Mouse (Mus musculus) adrenal gland, postnatal 10 days (tissue): Measurements from ENCODE around the gene Rras. TPM values are rescaled to one million over a fixed set of nuclear protein-coding genes. Genes with fewer than 3 reads are reported as not detected.

Experiments used
- DNase-seq: peaks from one replicate; pipeline ENCODE4 v3.0.0; 2021; ENCODE audit warnings: mixed read lengths
- microRNA-seq: library from miRNA; unstranded; fragments of <30 nt; microRNA quantifications from one replicate; pipeline ENCODE4 v1.2.0, GENCODE M21; 2021
- total RNA-seq, 2 experiments: library from RNA; stranded (reverse); gene quantifications; 2 replicates each; pipeline ENCODE4 v1.2.3; 2021

The Rras gene
- total RNA-seq, 2 experiments from 2014 or later, result 57.6 to 60.2 TPM

GRCm38 (mm10) chr7:45053117-45053930, 35.6 kb downstream of the Rras start:
- peak; percentile 83 for DNase-seq

GRCm38 (mm10) chr7:45053931-45054510, 36.3 kb downstream of the Rras start:
- peak; percentile 96 for DNase-seq

DNA sequence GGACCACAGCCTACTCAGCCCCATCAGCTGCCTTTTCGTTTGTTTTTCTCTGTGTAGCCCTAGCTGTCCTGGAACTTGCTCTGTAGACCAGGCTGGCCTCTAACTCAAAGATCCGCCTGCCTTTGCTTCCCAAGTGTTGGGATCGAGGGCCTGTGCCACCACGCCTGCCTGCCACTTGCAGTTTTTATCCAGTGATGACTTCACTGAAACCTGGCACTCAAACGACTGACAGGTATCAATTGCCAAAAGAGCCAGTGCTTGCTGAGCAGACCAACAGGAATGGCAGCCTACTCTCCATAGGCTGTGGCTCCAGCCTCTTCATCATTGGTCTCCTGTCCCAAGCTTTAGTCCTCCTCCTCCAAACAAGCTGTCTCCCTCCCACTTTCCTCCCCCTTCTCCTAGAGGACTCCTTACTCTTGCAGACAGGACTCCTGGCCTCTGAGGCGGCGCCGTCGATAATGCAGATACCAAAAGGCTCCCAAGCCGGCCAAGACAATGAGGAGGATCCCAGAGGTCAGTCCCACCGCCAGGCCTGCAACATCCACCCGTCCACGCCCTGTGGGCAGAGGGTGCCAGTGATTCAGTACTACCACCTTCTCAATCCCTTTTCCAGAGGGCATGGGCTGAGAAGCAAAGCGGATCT, 38.7 kb downstream of the Rras start:
- DNase-seq, result no peak

GRCm38 (mm10) chr7:45056972-45057348, 39.2 kb downstream of the Rras start:
- no peak for DNase-seq

- no peak for DNase-seq
These were observed 41.1 kb downstream of the Rras start for GRCm38 (mm10) chr7:45058607-45059571.

DNA sequence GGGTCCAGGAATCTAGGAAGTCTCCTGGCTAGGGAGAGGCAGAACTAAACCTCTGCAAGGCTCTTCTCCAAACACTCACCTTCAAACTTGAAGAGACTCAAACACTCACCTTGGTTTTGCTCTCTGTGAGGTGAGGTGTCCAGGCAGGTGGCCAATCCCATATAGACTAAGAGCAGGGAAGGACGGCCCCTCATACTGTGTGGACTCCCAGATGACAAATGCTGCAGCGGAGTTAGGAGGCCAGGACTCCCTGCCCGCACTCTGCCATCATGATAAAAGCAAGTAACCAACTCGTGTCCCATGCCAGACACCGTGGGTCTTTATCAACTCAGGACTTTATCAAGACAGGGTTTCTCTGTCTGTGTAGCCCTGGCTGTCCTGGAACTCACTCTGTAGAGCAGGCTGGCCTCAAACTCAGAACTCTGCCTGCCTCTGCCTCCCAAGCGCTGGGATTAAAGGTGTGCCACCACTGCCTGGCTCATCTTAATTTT, 42.9 kb downstream of the Rras start:
- DNase-seq, result no peak

DNA sequence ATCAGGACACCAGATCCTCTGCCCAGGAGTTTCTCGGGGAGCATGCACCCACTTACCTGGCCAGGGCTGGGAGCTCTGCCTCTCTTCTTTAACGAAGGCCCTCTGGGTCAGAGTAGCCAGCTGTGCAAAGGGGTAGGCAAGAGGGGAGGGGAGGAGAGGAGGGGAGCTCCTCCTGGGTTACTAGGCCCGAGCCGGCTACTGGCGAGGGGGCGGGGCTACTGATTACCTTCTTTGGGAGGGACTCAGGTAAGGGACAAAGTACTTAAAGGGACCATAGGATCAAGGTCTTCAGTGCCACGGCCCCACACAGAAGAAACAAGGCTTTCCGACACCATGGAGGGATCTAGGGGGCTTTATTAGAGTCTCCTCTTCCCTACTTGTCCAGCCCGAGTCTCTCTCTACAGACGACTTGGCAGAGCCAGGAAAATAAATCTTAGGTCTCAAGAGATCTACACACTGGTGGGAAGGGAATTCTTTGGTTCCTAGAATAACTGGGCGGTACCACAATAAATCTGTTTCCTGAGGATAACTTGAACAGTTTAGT, 43.8 kb downstream of the Rras start:
- DNase-seq, result no peak

DNA sequence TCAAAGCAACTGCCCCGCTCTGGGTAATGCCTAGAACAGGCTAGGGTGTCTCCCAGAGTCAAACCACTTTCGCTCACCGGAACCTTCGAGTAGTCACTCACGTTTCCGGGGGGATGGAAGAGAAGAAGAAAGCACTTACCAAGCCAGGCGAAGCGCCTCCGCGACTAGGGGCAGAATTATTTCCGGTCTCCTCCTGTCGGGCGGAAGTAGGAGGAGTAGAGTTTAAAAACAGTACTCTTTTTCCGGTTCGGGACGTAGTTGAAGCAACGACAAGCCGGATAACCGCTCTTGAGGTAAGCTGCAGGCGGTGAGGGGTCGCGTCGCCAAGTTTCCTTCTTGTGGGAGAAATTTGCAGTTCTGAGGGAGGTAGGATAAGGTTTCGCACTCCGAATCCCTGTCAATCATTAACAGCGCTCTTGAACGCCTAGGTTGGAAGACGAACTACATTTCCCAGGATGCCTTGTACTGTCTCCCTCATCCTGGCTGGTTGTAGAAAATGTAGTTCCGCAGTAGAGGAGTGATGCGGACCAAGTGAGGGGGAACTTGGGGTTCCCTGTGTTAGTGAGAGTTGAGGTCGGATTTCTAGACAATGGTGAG, 44.6 kb downstream of the Rras start, which contains the start of the genes Nosip and Prrg2:
Gene Nosip, plus strand, starts transcription at position 191 of the 597 bp plus-strand sequence.
Gene Prrg2, minus strand, starts transcription at position 439 of the 597 bp plus-strand sequence.
- peak; percentile 95 for DNase-seq

GRCm38 (mm10) chr7:45067190-45067999, 49.6 kb downstream of the Rras start:
- no peak for DNase-seq

DNA sequence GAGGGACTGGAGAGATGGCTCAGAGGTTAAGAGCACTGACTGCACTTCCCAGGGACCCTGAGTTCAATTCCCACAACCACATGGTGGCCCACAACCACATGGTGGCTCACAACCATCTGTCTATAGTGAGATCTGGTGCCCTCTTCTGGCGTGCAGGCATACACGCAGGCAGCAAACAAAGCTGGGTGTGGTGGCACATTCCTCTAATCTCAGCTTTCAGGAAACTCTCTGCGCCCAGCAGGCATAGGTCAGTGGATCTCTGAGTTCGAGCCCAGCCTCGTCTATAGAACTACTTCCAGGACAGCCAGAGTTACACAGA, 50.2 kb downstream of the Rras start:
- peak; percentile 66 for DNase-seq

DNA sequence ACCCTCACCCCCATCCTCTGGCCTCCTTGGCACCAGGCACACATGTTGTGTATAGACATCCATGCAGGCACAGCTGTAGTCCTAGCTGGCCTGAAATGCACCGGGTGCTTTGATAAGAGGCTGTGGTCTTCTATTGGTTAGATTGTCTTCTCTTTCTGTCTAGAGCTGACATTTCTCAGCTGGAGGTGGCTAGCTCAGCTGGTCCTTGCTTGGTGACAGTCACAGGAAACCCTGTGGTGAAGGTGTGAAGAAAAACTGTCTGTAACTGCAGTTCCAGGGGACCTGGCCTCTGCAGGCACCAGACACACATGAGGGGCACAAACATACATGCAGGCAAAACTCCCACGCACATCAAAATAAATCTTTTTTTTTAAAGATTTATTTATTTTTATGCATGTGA, 51.9 kb downstream of the Rras start:
- no peak for DNase-seq

Small RNA genes within 50 kb of the gene (microRNA-seq; reads per million reads assigned to microRNA genes)
- gene Mir7054, result 2.8 reads per million

Other genes with a start within 250 kb of the Rras start
- gene Nup62, start 201.9 kb upstream of the Rras start, total RNA-seq, result 10 to 100 TPM; 44.3 to 47.1 TPM
- 1 to 10 TPM; 5.2 TPM for gene Il4i1, start 201.6 kb upstream of the Rras start, total RNA-seq
- gene Atf5, start 201.3 kb upstream of the Rras start, total RNA-seq, result 100 to 1,000 TPM; 144 to 202 TPM
- gene Akt1s1, start 169.0 kb upstream of the Rras start, total RNA-seq, result 100 to 1,000 TPM in 1 of 2 experiments, 10 to 100 TPM in 1; 92.4 to 109 TPM
- 10 to 100 TPM; 61.9 to 73.1 TPM for gene Tbc1d17, start 168.9 kb upstream of the Rras start, total RNA-seq
- 10 to 100 TPM; 37.6 to 38.6 TPM for gene Pnkp, start 160.8 kb upstream of the Rras start, total RNA-seq
- gene Ptov1, start 148.2 kb upstream of the Rras start, total RNA-seq, result 100 to 1,000 TPM; 239 to 266 TPM
- 10 to 100 TPM; 73.7 to 83.7 TPM for gene Med25, start 125.2 kb upstream of the Rras start, total RNA-seq
- gene Fuz, start 121.9 kb upstream of the Rras start, total RNA-seq, result 10 to 100 TPM; 19.5 to 24.8 TPM
- 10 to 100 TPM; 83.6 to 93.2 TPM for gene Ap2a1, start 88.5 kb upstream of the Rras start, total RNA-seq
- not detected for gene Tsks, start 74.8 kb upstream of the Rras start, total RNA-seq
- gene Cpt1c, start 43.1 kb upstream of the Rras start, total RNA-seq, result 10 to 100 TPM in 1 of 2 experiments, 1 to 10 TPM in 1; 9.8 to 15.3 TPM
- 100 to 1,000 TPM; 254 to 258 TPM for gene Prmt1, start 31.4 kb upstream of the Rras start, total RNA-seq
- 10 to 100 TPM; 80.3 to 89.6 TPM for gene Irf3, start 20.3 kb upstream of the Rras start, total RNA-seq
- 10 to 100 TPM; 15.8 to 16.2 TPM for gene Bcl2l12, start 19.2 kb upstream of the Rras start, total RNA-seq
- gene Scaf1, start 1.6 kb upstream of the Rras start, total RNA-seq, result 10 to 100 TPM; 69.6 to 81.1 TPM
- gene Prr12, start 34.9 kb downstream of the Rras start, total RNA-seq, result 10 to 100 TPM; 36.9 to 51.9 TPM
- 10 to 100 TPM; 39.7 to 45.9 TPM for gene Nosip, start 44.5 kb downstream of the Rras start, total RNA-seq
- gene Prrg2, start 44.7 kb downstream of the Rras start, total RNA-seq, result 10 to 100 TPM; 18.5 to 20.0 TPM
- 10 to 100 TPM; 65.2 to 71.2 TPM for gene Rcn3, start 74.3 kb downstream of the Rras start, total RNA-seq
- 100 to 1,000 TPM; 169 to 185 TPM for gene Fcgrt, start 85.9 kb downstream of the Rras start, total RNA-seq
- 1,000 to 10,000 TPM; 1,283 to 1,295 TPM for gene Rps11, start 106.5 kb downstream of the Rras start, total RNA-seq
- 1,000 to 10,000 TPM; 1,643 to 1,697 TPM for gene Rpl13a, start 110.8 kb downstream of the Rras start, total RNA-seq
- not detected for gene Gm45713, start 118.3 kb downstream of the Rras start, total RNA-seq
- 10 to 100 TPM in 1 of 2 experiments, 1 to 10 TPM in 1; 9.7 to 18.1 TPM for gene Flt3l, start 118.5 kb downstream of the Rras start, total RNA-seq
- 10 to 100 TPM; 59.0 to 68.5 TPM for gene Pih1d1, start 136.3 kb downstream of the Rras start, total RNA-seq
- 10 to 100 TPM; 50.6 to 68.2 TPM for gene Aldh16a1, start 136.6 kb downstream of the Rras start, total RNA-seq
- gene Slc17a7, start 146.0 kb downstream of the Rras start, total RNA-seq, result under 1 TPM; 0.18 to 0.42 TPM
- gene Gfy, start 161.6 kb downstream of the Rras start, total RNA-seq, result not detected
- gene Pth2, start 163.0 kb downstream of the Rras start, total RNA-seq, result not detected
- gene Ccdc155, start 186.9 kb downstream of the Rras start, total RNA-seq, result under 1 TPM in 1 of 2 experiments, not detected in 1; 0.36 TPM
- gene Dkkl1, start 194.2 kb downstream of the Rras start, total RNA-seq, result under 1 TPM in 1 of 2 experiments, not detected in 1; 0.30 TPM
- gene Tead2, start 197.8 kb downstream of the Rras start, total RNA-seq, result 10 to 100 TPM; 21.0 to 24.0 TPM
- 10 to 100 TPM; 13.9 to 17.6 TPM for gene Cd37, start 221.2 kb downstream of the Rras start, total RNA-seq
- gene Slc6a16, start 223.1 kb downstream of the Rras start, total RNA-seq, result under 1 TPM in 1 of 2 experiments, not detected in 1; 0.12 TPM